Mouse (Mus musculus): ENCODE data around the gene Rcan2. TPM values are rescaled to one million over a fixed set of nuclear protein-coding genes. Genes with fewer than 3 reads are reported as not detected.

Gene Rcan2
- 235 TPM for polyA plus RNA-seq (2015; fragmentation: Illumina TruSeq; extraction: RNeasy Lipid Tissue Mini Kit (QIAGEN cat#74804); ENCODE audit: low read depth, low replicate concordance)

GRCm38 (mm10) chr17:43801077-43801476 is at the start of gene Rcan2:
Rcan2 (plus strand) TSS chr17:43801351.

GRCm38 (mm10) chr17:44078631-44079350 is 277.6 kb downstream of the Rcan2 start, which contains the start of gene Enpp5:
Enpp5 (plus strand) TSS chr17:44078813.

Other genes with a start within 250 kb of the Rcan2 start
- gene Pla2g7, start 233.3 kb upstream of the Rcan2 start, polyA plus RNA-seq (2015; fragmentation: Illumina TruSeq; extraction: RNeasy Lipid Tissue Mini Kit (QIAGEN cat#74804); ENCODE audit: low read depth, low replicate concordance), result 193 TPM
- gene Tdrd6, start 171.1 kb upstream of the Rcan2 start, polyA plus RNA-seq (2015; fragmentation: Illumina TruSeq; extraction: RNeasy Lipid Tissue Mini Kit (QIAGEN cat#74804); ENCODE audit: low read depth, low replicate concordance), result 0.71 TPM
- gene Slc25a27, start 134.1 kb upstream of the Rcan2 start, polyA plus RNA-seq (2015; fragmentation: Illumina TruSeq; extraction: RNeasy Lipid Tissue Mini Kit (QIAGEN cat#74804); ENCODE audit: low read depth, low replicate concordance), result 43.4 TPM
- gene Cyp39a1, start 133.9 kb upstream of the Rcan2 start, polyA plus RNA-seq (2015; fragmentation: Illumina TruSeq; extraction: RNeasy Lipid Tissue Mini Kit (QIAGEN cat#74804); ENCODE audit: low read depth, low replicate concordance), result 4.0 TPM